Mouse (Mus musculus): ENCODE data around the gene Arvcf.
A peak's percentile ranks its signal among the peaks of the same experiment; 100 is the strongest.

Arvcf gene

GRCm38 (mm10) chr16:18433341-18433920 lies 85.4 kb downstream of the Arvcf start:
- DNase-seq = no peak

GRCm38 (mm10) chr16:18436128-18436527 lies 88.1 kb downstream of the Arvcf start:
- no peak for DNase-seq

- peak; percentile 94 to 98 for DNase-seq
Observed at GRCm38 (mm10) chr16:18443385-18443841, 95.4 kb downstream of the Arvcf start.

- no peak for DNase-seq
Observed at GRCm38 (mm10) chr16:18447243-18447642, 99.3 kb downstream of the Arvcf start.

- DNase-seq = no peak
Observed at GRCm38 (mm10) chr16:18448104-18448503, 100.1 kb downstream of the Arvcf start.

- no peak for DNase-seq
Observed at GRCm38 (mm10) chr16:18449005-18449404, 101.0 kb downstream of the Arvcf start.

- DNase-seq = peak; percentile 66 to 75
Observed at GRCm38 (mm10) chr16:18451486-18452181, 103.7 kb downstream of the Arvcf start.

GRCm38 (mm10) chr16:18452361-18452862 lies 104.4 kb downstream of the Arvcf start:
- peak; percentile 47 to 50 for DNase-seq

- no peak for DNase-seq
Observed at GRCm38 (mm10) chr16:18453846-18454245, 105.9 kb downstream of the Arvcf start.

GRCm38 (mm10) chr16:18455407-18455806 lies 107.4 kb downstream of the Arvcf start:
- DNase-seq = no peak
